Mouse (Mus musculus): Measurements from ENCODE around the gene Utp4. TPM values are rescaled to one million over a fixed set of nuclear protein-coding genes. Genes with fewer than 3 reads are reported as not detected.

Gene Utp4
- 84.3 and 91.4 TPM in 2 replicates for polyA plus RNA-seq (2015; fragmentation: Nextera tagmentation; extraction: Ambion mirVana)

- H3K9me3 ChIP-seq (ENCODE audit: low read length), result no peaks in the 10 kb centered on the region
- 0% methylated on average over 47 of the region's 63 CpGs for WGBS
- H3K36me3 ChIP-seq (ENCODE audit: insufficient read depth, low read length), result peaks cover 21% of the 10 kb centered on the region
- peak within 1 kb of the TSS; percentile 64 for H3K4me2 ChIP-seq (replicated peaks; ENCODE audit: low read depth, low read length)
- H3K9ac ChIP-seq (replicated peaks; ENCODE audit: low read length), result peak within 1 kb of the TSS; percentile 97
- H3K4me3 ChIP-seq (ENCODE audit: low read length), result peak within 1 kb of the TSS; percentile 95
- no peaks in the 10 kb centered on the region for H3K27me3 ChIP-seq (ENCODE audit: insufficient read depth, low read length)
- H3K4me1 ChIP-seq (ENCODE audit: insufficient read depth, low read length), result peaks cover 32% of the 10 kb centered on the region
- peak within 1 kb of the TSS; percentile 97 for H3K27ac ChIP-seq (ENCODE audit: low read length)
- peak; percentile 95 for ATAC-seq (ENCODE audit: low FRiP score, low TSS enrichment)
These were observed at the start of gene Utp4 for GRCm38 (mm10) chr8:106893481-106894156. Gene Utp4, plus strand, starts transcription at chr8:106893636.

DNA sequence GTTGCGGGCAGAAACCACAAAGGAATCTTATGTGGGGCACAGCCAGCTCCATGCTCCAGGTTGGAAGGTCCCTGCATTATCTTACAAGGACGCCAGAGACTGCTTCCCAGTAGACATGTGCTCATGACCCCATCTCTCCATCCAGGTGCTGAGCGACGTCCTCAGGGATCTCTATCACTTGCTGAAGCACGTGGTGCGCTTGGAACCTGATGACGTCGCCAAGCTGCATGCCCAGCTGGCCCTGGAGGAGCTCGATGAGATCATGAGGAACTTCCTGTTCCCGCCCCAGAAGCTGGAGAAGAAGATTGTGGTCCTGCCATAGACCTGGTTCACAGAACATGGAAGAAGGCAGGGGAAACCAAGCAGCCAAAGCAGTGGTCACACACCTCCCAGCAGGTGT is 43.4 kb upstream of the Utp4 start:
- Histone ChIP-seq H3K4me1 (ENCODE audit: insufficient read depth, low read length) (peaks cover 10% of the 10 kb centered on the region), H3K9me3 (ENCODE audit: low read length) (no peaks in the 10 kb centered on the region), H3K9ac (replicated peaks; ENCODE audit: low read length) (no peak overlapping the region), H3K27ac (ENCODE audit: low read length) (no peak overlapping the region), H3K36me3 (ENCODE audit: insufficient read depth, low read length) (peaks cover 4% of the 10 kb centered on the region; the same call in 1 of the 2 replicates), H3K4me2 (replicated peaks; ENCODE audit: low read depth, low read length) (no peak overlapping the region), H3K4me3 (ENCODE audit: low read length) (no peak overlapping the region), H3K27me3 (ENCODE audit: insufficient read depth, low read length) (no peaks in the 10 kb centered on the region)
- WGBS, result 86% methylated on average over 10 of the region's 10 CpGs
- ATAC-seq (ENCODE audit: low FRiP score, low TSS enrichment), result no peak

- H3K4me2 ChIP-seq (replicated peaks; ENCODE audit: low read depth, low read length), result no peak overlapping the region
- H3K27ac ChIP-seq (ENCODE audit: low read length), result peak overlapping the region; percentile 79
- H3K9me3 ChIP-seq (ENCODE audit: low read length), result no peaks in the 10 kb centered on the region
- 32% methylated on average over 8 of the region's 8 CpGs for WGBS
- peak; percentile 74 for ATAC-seq (ENCODE audit: low FRiP score, low TSS enrichment)
- no peak overlapping the region for H3K4me3 ChIP-seq (ENCODE audit: low read length)
- peaks cover 13% of the 10 kb centered on the region for H3K4me1 ChIP-seq (ENCODE audit: insufficient read depth, low read length)
- peaks cover 4% of the 10 kb centered on the region; the same call in 1 of the 2 replicates for H3K36me3 ChIP-seq (ENCODE audit: insufficient read depth, low read length)
- H3K27me3 ChIP-seq (ENCODE audit: insufficient read depth, low read length), result no peaks in the 10 kb centered on the region
- H3K9ac ChIP-seq (replicated peaks; ENCODE audit: low read length), result peak overlapping the region; percentile 15; the same call in 1 of the 2 replicates
These were observed 38.7 kb upstream of the Utp4 start for GRCm38 (mm10) chr8:106854534-106855241.

DNA sequence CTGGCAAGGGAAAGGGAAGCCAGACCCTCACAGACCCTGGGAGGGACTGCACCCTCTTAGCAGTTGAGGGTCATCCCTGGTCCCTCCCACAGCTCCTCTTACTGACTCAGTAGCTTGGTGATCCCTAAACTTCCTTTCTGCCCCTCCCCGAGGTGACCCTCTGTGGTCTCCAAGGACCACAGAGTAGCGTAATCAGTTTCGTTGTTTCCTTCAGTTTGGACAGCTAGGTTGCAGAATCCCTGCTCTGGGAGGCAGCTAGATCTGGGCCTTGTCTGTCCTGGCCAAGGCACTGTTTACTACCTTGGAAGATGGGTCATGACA is 38.2 kb upstream of the Utp4 start:
- Histone ChIP-seq H3K36me3 (ENCODE audit: insufficient read depth, low read length) (peaks cover 4% of the 10 kb centered on the region; the same call in 1 of the 2 replicates), H3K9me3 (ENCODE audit: low read length) (no peaks in the 10 kb centered on the region), H3K27ac (ENCODE audit: low read length) (peak overlapping the region; percentile 79), H3K9ac (replicated peaks; ENCODE audit: low read length) (no peak overlapping the region), H3K27me3 (ENCODE audit: insufficient read depth, low read length) (no peaks in the 10 kb centered on the region), H3K4me2 (replicated peaks; ENCODE audit: low read depth, low read length) (no peak overlapping the region), H3K4me1 (ENCODE audit: insufficient read depth, low read length) (peaks cover 13% of the 10 kb centered on the region), H3K4me3 (ENCODE audit: low read length) (no peak overlapping the region)
- ATAC-seq (ENCODE audit: low FRiP score, low TSS enrichment), result no peak; the same call in 1 of the 2 replicates
- WGBS, result 50% methylated on average over 3 of the region's 3 CpGs

GRCm38 (mm10) chr8:106862845-106863244 is 30.6 kb upstream of the Utp4 start:
- Histone ChIP-seq H3K9me3 (ENCODE audit: low read length) (no peaks in the 10 kb centered on the region), H3K4me3 (ENCODE audit: low read length) (no peak overlapping the region), H3K27me3 (ENCODE audit: insufficient read depth, low read length) (no peaks in the 10 kb centered on the region), H3K27ac (ENCODE audit: low read length) (no peak overlapping the region), H3K4me1 (ENCODE audit: insufficient read depth, low read length) (no peaks in the 10 kb centered on the region), H3K4me2 (replicated peaks; ENCODE audit: low read depth, low read length) (no peak overlapping the region), H3K36me3 (ENCODE audit: insufficient read depth, low read length) (no peaks in the 10 kb centered on the region), H3K9ac (replicated peaks; ENCODE audit: low read length) (no peak overlapping the region)
- no peak for ATAC-seq (ENCODE audit: low FRiP score, low TSS enrichment)
- 91% methylated on average over 10 of the region's 10 CpGs for WGBS

- no peak for ATAC-seq (ENCODE audit: low FRiP score, low TSS enrichment)
- H3K27me3 ChIP-seq (ENCODE audit: insufficient read depth, low read length), result peaks cover 5% of the 10 kb centered on the region; the same call in 1 of the 2 replicates
- 83% methylated on average over 9 of the region's 9 CpGs for WGBS
- no peaks in the 10 kb centered on the region for H3K36me3 ChIP-seq (ENCODE audit: insufficient read depth, low read length)
- no peak overlapping the region for H3K27ac ChIP-seq (ENCODE audit: low read length)
- H3K4me2 ChIP-seq (replicated peaks; ENCODE audit: low read depth, low read length), result no peak overlapping the region
- H3K4me3 ChIP-seq (ENCODE audit: low read length), result no peak overlapping the region
- H3K4me1 ChIP-seq (ENCODE audit: insufficient read depth, low read length), result no peaks in the 10 kb centered on the region
- H3K9ac ChIP-seq (replicated peaks; ENCODE audit: low read length), result no peak overlapping the region
- no peaks in the 10 kb centered on the region for H3K9me3 ChIP-seq (ENCODE audit: low read length)
These were observed 28.1 kb upstream of the Utp4 start for GRCm38 (mm10) chr8:106865354-106865753.

GRCm38 (mm10) chr8:106870051-106870450 is 23.4 kb upstream of the Utp4 start, which contains the start of gene Has3:
Gene Has3, plus strand, starts transcription at chr8:106870242.
- Histone ChIP-seq H3K27ac (ENCODE audit: low read length) (no peak within 1 kb of the TSS), H3K9me3 (ENCODE audit: low read length) (no peaks in the 10 kb centered on the region), H3K27me3 (ENCODE audit: insufficient read depth, low read length) (peaks cover 8% of the 10 kb centered on the region; the same call in 1 of the 2 replicates), H3K4me2 (replicated peaks; ENCODE audit: low read depth, low read length) (peak within 1 kb of the TSS; percentile 96), H3K4me3 (ENCODE audit: low read length) (peak within 1 kb of the TSS; percentile 62), H3K36me3 (ENCODE audit: insufficient read depth, low read length) (peaks cover 10% of the 10 kb centered on the region), H3K9ac (replicated peaks; ENCODE audit: low read length) (peak within 1 kb of the TSS; percentile 65), H3K4me1 (ENCODE audit: insufficient read depth, low read length) (peaks cover 24% of the 10 kb centered on the region)
- ATAC-seq (ENCODE audit: low FRiP score, low TSS enrichment), result no peak
- under 1% methylated on average over 18 of the region's 18 CpGs for WGBS

DNA sequence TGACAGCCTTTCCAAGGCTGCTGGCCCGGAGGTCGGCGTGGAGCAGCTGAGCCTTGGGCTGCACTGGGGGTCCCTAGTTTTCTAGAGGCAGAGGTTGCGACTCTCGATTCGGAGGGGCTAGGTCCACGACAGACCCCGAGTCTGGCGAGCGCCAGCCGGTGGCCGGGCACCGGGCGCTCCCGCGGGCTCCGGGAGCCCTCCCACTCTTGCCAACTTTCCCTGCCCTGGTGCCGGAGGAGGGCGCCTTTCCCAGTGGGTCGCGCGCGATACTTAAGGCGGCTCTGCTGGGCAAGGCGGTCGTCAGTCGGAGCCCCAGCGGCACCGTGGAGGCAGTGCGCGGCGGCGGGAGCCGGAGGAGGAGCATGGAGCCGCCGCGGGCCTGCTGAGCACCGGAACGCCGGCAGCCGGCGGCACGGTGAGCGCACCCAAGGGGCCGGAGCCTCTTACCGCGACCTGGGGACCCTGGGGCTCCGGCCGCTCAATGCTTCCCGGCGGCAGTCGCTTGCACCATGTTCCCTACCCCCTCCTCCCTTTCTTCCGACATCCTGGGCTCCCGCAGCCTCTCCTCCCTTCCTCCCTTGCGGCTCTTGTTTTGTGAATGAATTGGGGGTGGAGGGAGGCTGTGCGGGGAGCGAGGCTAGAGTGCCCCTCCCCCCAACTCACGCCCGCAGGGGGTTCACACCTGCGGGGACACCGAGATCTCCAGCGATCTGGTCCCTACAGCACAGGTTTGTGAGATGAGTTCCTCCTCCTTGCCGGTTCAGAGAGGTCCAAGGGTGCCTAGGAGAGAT is 22.7 kb upstream of the Utp4 start:
- peaks cover 8% of the 10 kb centered on the region; the same call in 1 of the 2 replicates for H3K27me3 ChIP-seq (ENCODE audit: insufficient read depth, low read length)
- peak overlapping the region; percentile 62 for H3K4me3 ChIP-seq (ENCODE audit: low read length)
- H3K27ac ChIP-seq (ENCODE audit: low read length), result no peak overlapping the region
- peaks cover 10% of the 10 kb centered on the region for H3K36me3 ChIP-seq (ENCODE audit: insufficient read depth, low read length)
- under 1% methylated on average over 63 of the region's 63 CpGs for WGBS
- no peaks in the 10 kb centered on the region for H3K9me3 ChIP-seq (ENCODE audit: low read length)
- H3K9ac ChIP-seq (replicated peaks; ENCODE audit: low read length), result peak overlapping the region; percentile 65
- peaks cover 24% of the 10 kb centered on the region for H3K4me1 ChIP-seq (ENCODE audit: insufficient read depth, low read length)
- ATAC-seq (ENCODE audit: low FRiP score, low TSS enrichment), result peak; percentile 72
- peak overlapping the region; percentile 96 for H3K4me2 ChIP-seq (replicated peaks; ENCODE audit: low read depth, low read length)

GRCm38 (mm10) chr8:106871328-106871926 is 22.0 kb upstream of the Utp4 start:
- peak; percentile 24 for ATAC-seq (ENCODE audit: low FRiP score, low TSS enrichment)
- no peak overlapping the region for H3K27ac ChIP-seq (ENCODE audit: low read length)
- 0% methylated on average over 15 of the region's 15 CpGs for WGBS
- H3K36me3 ChIP-seq (ENCODE audit: insufficient read depth, low read length), result peaks cover 10% of the 10 kb centered on the region
- peaks cover 24% of the 10 kb centered on the region for H3K4me1 ChIP-seq (ENCODE audit: insufficient read depth, low read length)
- peak overlapping the region; percentile 65 for H3K9ac ChIP-seq (replicated peaks; ENCODE audit: low read length)
- H3K27me3 ChIP-seq (ENCODE audit: insufficient read depth, low read length), result peaks cover 8% of the 10 kb centered on the region; the same call in 1 of the 2 replicates
- no peaks in the 10 kb centered on the region for H3K9me3 ChIP-seq (ENCODE audit: low read length)
- H3K4me3 ChIP-seq (ENCODE audit: low read length), result peak overlapping the region; percentile 62
- H3K4me2 ChIP-seq (replicated peaks; ENCODE audit: low read depth, low read length), result peak overlapping the region; percentile 96
